Mouse (Mus musculus): ENCODE measurements at regions not wholly inside any gene's neighbourhood (a gene's known extent, or its start where the extent isn't known, plus 50 kb on each side); places are given as distances from the start of the nearest gene placed in this dataset.
A peak's percentile ranks its signal among the peaks of the same experiment; 100 is the strongest.
"Not testable (repeated sequence)": the region's sequence is repeated elsewhere in the genome, so short reads cannot be mapped to it uniquely, and the experiment has no call there.

DNA sequence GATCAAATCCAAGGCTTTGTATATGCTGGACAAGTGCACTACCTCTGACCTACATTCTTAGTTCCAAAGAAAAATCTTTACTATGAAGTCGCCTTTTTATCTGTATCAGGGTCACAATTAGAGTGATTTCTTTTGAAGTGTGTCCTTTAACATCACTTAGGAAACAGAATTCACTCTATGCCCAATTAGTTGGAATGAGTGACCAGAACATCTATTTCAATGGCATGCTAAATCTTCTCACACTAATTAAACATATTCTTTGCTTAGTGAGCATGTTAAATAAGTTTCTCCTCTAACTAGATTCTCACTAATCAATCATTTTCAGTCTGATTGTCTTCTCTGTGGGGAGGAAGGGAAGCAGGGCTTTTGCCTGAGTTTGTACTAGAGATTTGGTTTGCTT is 84.9 kb downstream of the Arl6ip6 start:
- no peak for DNase-seq

DNA sequence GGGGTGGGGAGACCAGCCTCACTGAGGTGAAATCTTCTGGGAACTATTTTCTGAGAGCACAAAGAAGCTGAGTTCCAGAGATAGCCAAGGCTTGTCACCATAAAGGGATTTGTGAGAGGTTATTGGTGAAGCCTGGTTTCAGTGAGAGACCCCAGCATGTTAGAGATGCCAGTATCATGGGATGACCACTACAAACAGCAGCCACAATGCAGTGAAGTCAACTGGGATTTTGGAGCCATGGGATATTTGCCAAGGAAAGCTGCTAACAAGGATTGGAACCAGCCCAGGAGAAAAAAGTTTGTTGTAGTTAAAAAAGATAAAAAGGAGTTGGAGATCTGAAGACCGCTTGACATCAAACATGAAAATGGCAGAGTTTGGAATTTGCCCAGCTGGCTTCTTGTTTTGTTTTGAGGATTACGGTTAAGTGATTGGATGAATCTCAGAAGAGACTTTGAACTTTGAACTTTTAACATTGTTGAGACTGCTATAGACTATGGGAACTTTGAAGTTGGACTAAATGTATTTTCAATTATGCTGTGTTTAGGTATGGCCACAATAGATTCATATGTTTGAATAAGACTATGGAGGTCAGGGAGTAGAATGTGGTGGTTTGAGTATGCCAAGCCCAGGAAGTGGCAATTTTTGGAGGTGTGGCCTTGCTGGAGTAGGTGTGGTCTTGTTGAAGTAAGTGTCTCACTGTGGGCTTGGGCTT is 110.3 kb downstream of the Arl6ip6 start:
- no peak for DNase-seq

DNA sequence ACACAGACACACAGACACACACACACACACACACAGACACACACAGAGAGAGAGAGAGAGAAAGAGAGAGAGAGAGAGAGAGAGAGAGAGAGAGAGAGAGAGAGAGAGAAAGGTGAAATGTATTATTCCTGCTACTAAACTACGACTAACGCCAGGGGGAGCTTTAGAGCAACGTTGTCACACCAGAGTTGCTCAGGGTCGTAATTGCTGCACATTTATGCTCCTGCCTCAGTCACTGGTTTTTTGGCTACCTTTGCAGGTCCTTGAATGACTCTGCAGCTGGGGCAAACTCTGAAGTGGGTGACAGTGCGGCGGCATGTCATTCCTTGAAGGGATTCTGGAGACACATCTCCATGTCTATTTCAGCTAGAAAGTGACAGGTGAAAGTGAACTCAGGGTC is 139.2 kb downstream of the Arl6ip6 start:
- DNase-seq: peak; percentile 0

DNA sequence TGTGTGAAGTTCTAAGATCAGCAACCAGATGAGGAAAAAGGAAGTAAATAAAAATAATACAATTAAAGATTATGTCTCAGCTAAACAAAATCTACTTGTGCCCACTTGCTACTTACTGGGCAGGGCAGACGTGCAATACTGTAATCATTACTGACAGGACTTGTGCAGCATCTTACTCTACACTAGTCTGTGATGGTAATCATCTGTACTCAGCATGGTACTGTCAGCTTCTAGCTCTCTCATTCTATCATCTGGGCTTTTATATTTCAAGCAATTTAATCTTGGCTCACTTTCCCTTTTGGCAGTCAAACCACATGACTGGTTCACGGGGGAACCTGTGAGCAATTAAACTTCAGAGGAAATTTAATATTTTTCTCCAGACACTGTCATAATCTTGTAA is 167.5 kb downstream of the Arl6ip6 start:
- DNase-seq: no peak

DNA sequence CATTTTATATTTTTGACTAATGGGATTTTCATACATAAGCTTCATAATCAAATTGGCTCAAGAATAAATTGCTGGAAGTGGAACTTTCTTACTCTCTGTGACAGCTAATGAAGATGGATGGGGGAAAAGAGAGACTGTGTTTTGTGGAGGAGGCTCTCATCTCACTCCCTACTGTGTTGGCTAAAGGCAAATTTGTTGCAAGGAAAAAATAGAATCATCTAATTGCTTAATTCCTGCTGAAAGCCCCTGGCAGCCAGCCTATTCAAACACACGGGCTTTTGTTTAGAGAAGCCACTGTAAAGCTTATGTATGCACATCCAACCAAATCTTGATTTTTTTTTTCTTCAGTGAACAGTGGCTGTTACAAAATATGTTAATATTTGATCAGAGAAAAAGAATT is 190.8 kb downstream of the Arl6ip6 start:
- DNase-seq: no peak

DNA sequence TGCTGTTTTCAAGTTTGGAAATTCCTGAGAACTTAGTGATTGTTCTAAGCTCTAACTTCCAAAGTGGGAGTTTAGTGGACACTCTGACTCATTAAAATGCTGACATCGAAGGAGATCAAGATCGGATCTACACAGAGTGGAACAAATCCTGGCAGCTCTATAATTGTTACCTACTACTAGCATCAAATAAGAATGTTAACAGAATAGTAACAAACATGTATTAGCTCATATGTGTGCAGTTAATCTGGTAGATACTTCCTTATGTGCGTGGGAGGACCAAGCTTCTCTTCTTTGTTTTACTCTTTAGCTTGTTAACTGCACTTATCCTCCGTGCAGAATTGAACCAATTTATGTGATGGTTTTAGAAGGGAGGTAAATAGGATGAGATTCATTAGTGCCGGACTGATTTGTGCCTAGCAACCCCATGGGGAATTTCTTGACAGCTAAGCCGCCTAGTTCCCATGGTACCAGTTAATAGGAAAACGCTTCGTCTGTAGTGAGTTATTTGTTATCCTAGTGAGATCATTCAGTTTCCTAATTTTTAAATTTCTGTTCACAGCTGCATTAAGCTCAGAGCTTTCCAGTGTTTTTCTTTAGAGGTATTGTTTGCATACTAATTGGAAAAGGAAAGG is 193.1 kb downstream of the Arl6ip6 start:
- DNase-seq: no peak

DNA sequence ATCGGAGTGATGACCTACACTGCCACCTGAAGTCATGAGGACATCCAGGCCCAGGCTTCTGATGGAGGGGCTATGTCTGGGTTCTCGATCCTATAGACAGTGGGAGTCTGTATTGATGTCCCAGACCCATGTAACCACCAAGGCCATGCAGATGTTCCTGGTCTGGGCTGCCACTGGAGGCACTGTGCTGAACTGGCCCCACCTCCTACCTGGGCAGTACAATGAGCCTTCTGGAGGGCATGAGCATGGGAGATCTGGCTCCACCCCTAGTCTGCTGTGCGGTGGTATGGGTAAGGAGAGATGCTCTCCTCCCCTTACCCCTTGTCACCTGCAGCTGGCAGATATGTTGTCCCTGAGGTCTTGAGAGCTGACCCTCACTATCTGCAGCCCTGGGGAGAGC is 197.1 kb downstream of the Arl6ip6 start:
- no peak for DNase-seq

DNA sequence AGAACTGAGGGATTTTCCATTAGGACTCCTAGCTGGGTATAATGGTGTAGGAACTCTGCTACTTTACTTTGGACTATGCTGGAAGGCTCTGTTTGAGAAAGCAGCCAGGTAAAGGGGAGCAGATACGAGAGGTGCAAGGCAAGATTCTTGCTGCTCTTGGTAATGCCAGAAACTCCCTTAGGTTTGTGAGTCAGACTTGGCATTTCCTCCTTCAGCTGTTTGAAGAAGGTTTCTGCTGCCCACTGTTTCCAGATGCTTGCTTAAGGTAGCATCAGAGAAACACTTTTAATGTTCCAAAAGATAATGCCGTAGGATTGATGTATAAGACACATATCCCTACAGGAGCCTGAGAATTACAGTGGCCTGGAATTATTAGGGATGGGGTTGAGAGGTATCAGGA is 222.9 kb downstream of the Arl6ip6 start:
- DNase-seq: no peak

DNA sequence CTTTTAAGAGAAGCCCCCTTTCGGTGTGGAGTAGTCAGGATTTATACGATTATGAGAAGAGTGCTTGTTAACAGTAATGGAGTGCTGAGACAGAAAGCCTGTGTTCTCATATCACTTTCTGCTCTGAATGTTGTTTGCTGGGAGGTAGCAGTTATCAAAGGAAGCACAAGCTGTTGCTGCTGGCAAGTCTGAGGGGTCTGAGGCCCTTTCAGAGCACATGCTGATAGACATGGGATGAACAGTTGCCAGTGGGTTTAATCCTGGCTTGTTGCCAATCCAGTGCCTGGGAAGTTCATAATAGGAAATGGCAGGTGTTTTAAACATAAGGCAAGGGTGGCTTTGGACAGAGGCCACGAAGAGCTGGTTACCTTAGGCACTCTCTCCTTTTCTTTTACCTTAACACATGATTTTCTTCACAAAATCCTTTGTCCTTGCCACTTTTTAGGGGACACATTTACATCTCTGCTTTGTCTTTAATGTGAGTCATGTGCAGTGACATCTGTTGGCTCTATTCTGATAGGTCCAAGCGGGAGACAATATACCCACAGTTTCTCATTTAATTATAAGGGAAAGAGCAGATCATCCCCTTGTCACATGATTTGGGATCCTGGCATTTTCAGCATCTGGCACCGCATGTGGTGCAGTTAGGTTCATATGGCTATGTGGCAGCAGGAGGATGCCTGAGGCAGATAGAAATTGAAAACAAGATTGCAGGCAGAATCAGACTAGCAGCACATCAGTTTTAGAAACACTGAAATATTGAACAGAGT is 245.7 kb downstream of the Arl6ip6 start:
- DNase-seq: no peak

DNA sequence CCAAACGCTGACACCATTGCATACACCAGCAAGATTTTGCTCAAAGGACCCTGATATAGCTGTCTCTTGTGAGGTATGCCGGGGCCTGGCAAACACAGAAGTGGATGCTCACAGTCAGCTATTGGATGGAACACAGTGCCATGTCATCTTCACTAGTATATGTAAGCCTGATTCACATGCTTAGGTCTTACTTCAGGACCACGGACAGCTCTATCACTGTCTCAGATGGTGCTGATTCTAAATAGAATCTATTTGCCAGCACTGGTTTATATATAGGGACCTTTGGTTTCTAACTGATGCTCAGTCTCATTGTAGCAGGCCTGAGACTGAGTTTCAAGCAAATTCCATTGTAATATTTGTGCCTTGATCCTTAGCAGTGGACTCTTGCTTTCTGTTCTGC is 248.8 kb downstream of the Arl6ip6 start:
- DNase-seq: not testable (repeated sequence)

DNA sequence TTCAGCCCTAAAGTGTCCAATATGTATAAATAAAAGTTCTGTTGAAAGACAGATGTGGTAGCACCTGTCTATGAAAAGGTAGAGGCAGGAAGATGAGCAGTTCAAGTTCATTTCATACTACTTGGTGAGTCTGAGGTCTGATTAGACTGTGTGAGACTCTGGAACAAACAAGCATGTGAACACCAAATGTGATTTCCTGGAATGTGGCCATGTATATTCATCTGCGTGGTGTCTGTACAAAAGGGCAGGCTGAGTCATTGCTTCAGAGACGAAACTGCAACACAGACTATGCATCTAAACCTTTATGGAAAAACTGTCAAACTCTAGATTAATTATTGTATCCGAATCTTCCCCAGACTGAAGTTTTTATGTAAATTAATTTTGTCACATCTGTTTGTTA is 268.7 kb downstream of the Arl6ip6 start:
- DNase-seq: no peak

DNA sequence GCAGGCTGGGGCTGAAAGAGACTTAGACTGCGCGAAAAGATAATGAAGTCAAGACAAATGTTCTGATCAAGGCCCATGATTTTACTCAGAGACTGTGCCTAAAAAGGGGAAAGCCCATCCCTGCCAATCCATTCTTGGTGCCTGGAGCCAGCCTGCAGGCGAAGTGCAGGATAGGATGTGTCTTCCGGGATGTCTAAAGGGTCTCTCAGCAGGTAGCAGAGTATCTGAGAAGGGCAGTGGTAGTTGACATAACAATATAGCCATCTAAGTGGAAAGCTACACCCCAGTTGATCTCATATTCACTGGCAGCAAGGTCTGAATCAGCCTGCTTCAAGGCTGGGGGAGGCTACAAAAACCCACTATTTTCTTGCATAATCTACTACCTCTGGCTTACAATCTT is 282.9 kb downstream of the Arl6ip6 start:
- DNase-seq: no peak

DNA sequence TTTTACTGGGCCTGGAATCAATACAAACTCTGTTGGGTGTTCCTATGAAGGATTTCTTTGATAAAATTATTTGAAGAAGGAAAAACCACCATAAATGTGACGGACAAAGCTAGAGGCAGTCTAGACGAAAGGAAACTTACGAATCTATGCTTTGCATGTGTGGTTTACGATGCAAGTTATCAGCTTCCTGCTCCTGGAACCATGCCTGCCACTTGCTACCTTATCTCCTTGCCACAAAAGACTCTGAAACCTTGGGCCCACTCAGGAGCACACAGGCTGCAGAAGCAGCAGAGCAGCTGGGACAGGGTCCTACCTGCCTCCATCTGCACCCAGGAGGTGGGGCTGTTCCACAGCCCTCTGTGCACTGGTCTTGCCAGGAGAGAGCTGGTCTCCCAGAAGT is 287.5 kb downstream of the Arl6ip6 start:
- not testable (repeated sequence) for DNase-seq

DNA sequence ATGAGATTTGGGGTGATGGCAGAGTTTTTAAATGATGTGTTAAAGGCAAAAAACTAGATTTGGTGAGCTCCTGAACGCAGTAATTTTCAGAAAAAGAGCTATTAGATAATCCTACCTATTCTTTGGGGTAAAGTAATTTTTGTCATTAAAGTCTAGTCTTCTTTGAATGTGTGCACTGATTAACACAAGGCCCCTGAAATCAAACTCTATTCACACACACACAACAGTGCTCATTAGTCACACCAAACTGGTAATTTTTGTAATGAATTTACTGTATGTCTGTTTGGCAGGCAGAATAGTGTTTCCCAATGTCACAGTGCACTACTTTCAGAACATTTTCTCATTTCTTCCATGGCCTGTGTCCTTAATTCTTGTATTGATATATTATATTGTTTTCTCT is 296.8 kb downstream of the Arl6ip6 start:
- no peak for DNase-seq

DNA sequence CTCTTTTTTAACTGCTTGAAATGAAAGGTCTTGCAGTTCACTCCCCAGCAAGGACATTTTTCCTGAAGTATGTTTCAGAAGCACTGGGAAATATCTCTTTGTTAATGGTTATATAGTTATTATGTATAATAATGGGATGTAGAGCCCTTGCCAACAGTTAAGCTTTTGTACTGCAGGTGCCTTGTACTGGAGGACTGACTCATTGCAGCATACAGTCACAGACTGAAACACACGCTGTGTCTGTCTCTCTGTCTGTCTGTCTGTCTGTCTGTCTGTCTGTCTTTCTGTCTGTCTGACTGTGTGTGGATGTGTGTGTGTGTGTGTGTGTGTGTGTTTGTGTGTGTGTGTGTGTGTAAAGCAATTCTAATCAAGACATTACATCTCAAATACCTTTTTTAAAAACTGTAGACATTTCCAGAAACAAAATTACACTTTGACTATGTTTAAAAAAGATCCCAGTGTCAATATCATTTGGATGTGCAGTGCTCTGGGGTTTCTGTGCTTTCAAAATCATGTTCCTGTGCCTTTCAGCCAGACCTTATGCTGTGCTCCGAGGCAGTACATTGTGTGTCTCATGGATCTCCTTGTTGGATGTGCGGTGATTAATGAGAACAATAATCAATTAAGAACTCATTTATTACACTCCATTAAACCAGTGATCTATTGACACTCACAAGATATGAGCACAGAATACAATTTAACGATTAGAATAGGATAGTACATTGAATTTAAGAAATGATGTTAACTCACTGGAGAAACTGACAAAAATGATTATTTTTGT is 299.5 kb downstream of the Arl6ip6 start:
- no peak for DNase-seq

DNA sequence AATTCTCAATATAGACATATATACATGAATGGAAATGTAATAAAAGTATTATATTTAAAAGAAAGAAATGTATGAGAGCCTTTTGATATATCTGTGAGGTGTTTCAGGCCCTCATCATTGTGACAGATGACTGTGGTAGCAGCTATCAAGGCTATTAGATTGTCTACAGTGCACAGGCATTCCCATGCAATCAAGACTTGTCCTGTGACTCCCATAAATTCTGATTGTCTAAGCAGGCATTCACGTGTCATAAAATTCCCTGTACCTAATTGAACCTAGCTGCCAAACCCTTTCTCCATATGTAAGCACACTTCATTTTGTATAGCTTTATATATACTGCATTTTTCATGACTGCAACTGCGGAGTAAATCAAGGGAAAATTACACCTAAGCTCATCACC is 301.3 kb downstream of the Arl6ip6 start:
- no peak for DNase-seq

DNA sequence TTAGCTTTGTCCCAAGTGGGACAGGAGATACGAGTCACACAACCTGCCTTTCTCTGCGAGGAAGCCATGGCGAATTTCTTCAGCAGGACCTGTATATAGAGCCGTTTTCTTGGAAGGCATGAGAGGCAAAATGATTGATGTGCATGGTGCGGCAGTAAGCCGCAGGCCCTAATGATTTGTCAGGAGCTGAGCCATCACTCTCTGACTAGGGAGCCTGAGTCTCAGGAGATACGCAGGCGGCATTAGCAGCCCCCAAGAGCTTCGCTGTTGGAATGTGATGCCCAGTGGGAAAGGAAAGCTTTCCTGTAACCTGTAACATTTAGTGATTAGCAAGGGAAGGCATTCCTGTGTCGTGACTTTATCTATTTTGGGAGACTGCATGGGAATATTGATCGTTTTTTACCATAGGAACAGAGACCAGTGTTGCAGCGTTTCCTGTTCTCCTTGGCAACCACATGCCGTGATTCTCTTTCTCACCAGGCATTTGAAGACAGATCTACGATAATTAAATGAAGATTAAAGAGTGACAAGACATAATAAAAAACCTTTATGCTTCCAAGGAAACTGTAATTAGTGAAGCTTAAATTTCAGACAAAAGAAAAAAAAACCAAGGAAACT is 310.2 kb downstream of the Arl6ip6 start:
- DNase-seq: no peak

DNA sequence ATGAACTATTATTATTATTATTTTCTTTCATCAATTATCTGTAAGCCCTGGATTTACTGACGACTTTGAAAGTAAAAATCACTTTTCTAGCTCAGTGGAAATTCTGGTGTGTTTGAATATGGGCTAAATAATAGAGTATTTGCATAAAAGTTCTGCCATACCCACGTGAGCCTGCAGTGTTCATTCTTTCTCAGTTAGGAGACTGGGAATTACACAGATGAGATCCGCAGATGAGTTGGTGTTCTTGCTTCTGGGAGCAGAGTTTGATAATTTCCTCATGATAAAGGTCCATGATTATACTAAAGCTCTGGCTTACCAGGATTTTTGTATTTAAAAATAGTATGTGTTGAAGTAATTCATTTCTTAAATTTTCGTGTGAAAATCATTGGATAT is 310.7 kb downstream of the Arl6ip6 start:
- DNase-seq: no peak

DNA sequence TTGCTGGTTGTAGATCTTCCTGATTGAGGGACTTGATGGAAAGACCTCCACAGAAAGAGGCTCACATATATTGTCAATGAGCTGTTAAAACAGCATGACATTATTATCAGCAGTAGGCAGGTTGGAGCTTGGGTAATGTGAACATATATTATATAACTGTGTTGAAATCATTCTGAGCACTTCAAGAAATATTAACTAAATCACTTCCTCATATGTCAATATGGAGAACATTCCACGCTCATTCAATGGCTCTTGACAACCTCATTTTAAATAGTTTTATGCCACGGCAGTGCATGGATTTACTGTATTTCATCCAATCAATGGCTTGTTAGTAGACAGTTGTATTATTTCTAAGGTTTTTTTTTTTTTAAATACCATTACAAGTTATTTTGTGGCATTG is 350.6 kb downstream of the Arl6ip6 start:
- DNase-seq: no peak

DNA sequence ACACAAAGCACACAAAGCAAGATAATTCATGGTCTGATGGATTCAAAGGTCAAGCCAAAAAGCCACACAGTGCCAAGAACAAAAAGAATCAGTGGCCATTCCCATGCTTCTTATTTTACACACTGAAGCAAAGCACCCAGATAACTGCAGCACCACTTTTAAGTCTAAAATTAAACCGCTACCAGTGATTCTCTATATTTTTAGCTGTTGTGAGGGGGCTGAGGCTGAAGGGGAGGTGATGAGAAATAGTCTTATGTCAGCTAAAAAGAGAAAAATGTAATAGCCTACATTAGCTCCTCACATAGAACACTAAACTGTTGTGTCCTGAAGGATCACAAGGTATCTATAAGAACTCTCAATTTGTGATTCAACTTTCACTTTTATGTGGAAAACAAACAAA is 382.5 kb downstream of the Arl6ip6 start:
- no peak for DNase-seq

DNA sequence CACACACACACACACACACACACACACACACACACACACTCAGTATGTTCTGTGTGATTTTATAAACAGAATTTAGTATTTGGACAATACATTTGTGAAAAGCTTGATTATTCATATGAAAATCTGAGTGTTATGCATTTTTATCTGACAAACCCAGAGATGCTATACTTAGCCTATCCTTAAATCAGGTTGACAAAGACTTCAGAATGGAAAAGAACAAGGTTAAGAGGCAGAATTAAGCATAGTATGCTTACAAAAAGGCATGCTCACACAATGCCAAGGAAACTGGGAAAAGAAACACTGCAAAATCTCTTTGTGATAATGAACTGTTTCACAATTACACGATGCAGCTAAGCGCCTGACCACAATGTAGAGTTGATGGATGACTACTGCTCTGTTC is 414.3 kb downstream of the Arl6ip6 start:
- DNase-seq: no peak

DNA sequence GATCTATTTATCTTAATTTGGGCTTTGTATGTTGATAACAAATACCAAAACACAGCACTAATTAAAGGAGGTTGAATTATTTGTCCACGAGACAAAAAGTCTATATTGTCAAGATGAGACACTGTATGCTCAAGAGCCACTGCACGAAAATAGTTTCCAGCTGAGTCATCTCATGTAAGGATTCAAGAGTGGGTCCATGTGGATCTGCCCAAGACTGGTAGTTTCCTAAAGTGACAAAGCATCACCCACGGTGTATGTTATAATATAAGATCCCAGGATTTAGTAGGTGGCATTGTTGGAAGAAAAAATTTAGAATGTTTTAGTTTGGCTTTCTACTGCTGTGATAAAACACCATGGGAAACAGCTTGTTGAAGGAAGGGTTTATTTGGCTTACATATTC is 428.2 kb downstream of the Arl6ip6 start:
- DNase-seq: no peak
